Mouse (Mus musculus): ENCODE measurements around the gene Cltrn. TPM values are rescaled to one million over a fixed set of nuclear protein-coding genes. Genes with fewer than 3 reads are reported as not detected.

The Cltrn gene
- total RNA-seq, 4 experiments from 2014 or later, result not detected

DNA sequence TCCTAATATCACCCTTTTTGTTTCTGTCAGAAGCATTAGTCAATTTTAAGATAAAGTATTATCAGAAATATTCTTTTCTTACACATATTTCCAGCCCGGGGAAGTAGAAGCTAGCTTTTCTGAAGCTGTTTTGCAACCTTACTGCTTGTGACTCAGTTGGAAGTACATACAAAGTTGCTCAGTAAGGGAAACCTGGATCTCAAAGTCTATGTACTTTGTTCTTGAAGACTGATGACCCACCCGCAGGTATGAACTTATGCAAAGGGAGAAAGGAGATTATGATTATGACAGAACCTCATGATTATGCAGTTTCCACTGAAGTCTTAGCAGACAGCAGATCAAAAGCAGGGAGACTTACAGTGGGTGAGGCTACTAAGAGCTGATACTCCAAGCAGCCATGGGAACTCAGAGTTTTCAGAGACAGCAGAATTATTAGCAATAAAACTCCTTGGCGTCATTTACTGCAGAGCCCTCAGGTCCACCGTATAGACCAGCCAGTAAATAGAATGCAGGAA is 46.7 kb downstream of the Cltrn start:
- no peak for DNase-seq (ENCODE audit: low spot score in 2 of 2)

GRCm38 (mm10) chrX:164139032-164139431 is 50.4 kb downstream of the Cltrn start, which contains the start of gene Ace2:
Ace2 (plus strand) TSS chrX:164139332.
- DNase-seq (ENCODE audit: low spot score in 2 of 2), result no peak

DNA sequence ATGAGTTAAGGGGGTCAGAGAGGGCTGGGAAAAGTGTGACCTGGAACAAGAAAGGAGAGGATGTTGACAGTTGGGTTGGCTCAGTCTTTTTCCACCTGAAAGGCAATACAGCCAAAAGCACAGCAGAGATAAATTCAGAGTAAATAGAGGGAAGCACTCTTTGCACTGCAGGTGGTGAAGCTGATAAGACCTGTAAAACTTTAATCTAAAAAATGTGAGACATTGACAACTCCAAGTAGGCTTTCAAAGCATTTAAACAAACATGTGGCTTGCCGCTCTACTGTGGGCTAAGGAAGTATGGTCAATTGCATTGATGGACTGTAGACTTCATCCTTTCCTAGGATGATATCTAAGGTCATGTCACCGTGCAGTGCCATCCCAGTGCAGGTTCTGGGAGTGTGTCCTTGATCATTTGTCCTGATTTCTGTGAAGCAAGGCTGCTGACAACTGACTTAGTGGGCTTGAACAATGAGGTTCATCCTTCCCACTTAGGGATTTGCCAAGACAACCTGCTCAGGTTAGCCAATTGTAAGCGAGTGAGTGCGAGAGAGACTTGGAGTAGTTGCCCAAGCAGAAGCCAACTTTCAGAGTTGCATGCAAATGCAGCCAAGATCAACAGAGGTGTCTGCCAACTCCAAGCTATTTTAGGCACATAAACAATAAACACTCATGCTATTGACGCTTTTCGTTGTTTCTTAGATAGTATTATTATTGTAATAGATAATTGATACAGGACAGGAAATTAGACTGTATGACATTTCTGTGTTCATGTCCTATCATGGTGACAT is 57.0 kb downstream of the Cltrn start:
- no peak for DNase-seq (ENCODE audit: low spot score in 2 of 2)

- DNase-seq (ENCODE audit: low spot score in 2 of 2), result no peak
Observed at GRCm38 (mm10) chrX:164152703-164153102, 64.1 kb downstream of the Cltrn start.

DNA sequence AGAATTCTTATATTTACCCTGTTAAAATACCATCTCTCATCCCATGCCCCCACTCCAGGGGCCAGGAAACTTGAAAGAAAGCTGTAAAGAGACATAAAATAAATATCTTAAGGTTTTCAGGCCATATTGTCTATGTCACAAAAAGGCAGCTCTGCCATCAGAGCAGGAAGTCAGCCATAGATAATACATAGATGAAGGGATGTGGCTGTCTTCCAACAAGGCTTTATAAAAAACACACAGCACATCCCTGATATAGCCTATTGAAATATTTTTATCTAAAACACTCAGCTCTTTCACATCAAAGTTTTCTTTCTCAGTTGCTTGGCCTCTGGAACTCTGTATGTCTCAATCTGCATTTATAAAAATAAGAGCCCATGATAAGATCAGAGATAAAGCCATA is 65.0 kb downstream of the Cltrn start:
- no peak for DNase-seq (ENCODE audit: low spot score in 2 of 2)

- no peak for DNase-seq (ENCODE audit: low spot score in 2 of 2)
Observed at GRCm38 (mm10) chrX:164154594-164154993, 66.0 kb downstream of the Cltrn start.

- DNase-seq (ENCODE audit: low spot score in 2 of 2), result no peak
Observed at GRCm38 (mm10) chrX:164164681-164165080, 76.1 kb downstream of the Cltrn start.

Other genes starting within 250 kb of the Cltrn start
- 10 to 100 TPM; 20.4 to 36.9 (median 26.4) TPM for gene Ap1s2, start 179.8 kb upstream of the Cltrn start, total RNA-seq (2022)
- gene Zrsr2, start 130.2 kb upstream of the Cltrn start, total RNA-seq (2022), result 10 to 100 TPM; 12.6 to 21.5 (median 13.6) TPM
- 1 to 10 TPM in 2 of 4 experiments, under 1 TPM in 2; 0.41 to 2.0 (median 1.2) TPM for gene Car5b, start 60.8 kb upstream of the Cltrn start, total RNA-seq (2022)
- 1 to 10 TPM; 2.5 to 4.1 (median 3.4) TPM for gene Siah1b, start 12.3 kb upstream of the Cltrn start, total RNA-seq (2022)
- gene Ace2, start 50.5 kb downstream of the Cltrn start, total RNA-seq (2022), result under 1 TPM; 0.19 to 0.81 (median 0.34) TPM
- under 1 TPM; 0.12 to 0.52 (median 0.31) TPM for gene Bmx, start 169.4 kb downstream of the Cltrn start, total RNA-seq (2022)
- gene Pir, start 180.5 kb downstream of the Cltrn start, total RNA-seq (2022), result 1 to 10 TPM; 4.9 to 5.9 (median 5.2) TPM

All from gastrocnemius, adult 8-10 months (tissue).